Mouse (Mus musculus) left cerebral cortex, postnatal 4 days (tissue): Measurements from ENCODE around the gene Alox5. TPM values are rescaled to one million over a fixed set of nuclear protein-coding genes. Genes with fewer than 3 reads are reported as not detected.

ENCODE experiments used
- DNase-seq: peaks from one replicate; pipeline ENCODE4 v3.0.0-alpha.2; 2022
- intact Hi-C: fragments of 180-260 bp; cut with DNase I; formaldehyde crosslinking; loops from one replicate; pipeline ENCODE4 v1.15.1; 2025
- total RNA-seq, 2 experiments: library from RNA; stranded (reverse); gene quantifications; 2 replicates each; pipeline ENCODE4 v1.2.3; 2021

Alox5 gene
- total RNA-seq, 2 experiments from 2014 or later = 1.3 to 1.4 TPM

DNA sequence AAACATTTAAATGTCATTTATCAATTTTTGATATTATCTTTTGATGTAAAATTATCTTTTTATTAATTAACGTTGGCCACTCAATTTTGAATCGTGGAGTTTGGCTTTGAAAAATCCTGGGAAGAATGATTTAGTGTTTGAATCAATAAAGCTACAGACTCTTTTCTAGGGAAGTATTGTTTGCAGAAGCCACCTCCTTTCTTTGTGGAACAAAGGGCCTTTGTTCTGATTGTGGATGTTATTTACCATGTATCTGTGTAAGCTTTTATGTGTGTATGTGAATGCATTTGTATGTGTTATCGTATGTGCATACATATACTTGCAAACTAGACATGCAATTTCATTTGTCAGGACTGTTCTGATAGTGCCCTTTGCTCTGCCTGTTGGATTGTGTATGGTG lies 74.5 kb downstream of the Alox5 start:
- no peak for DNase-seq
- intact Hi-C loops = no loop called here

GRCm38 (mm10) chr6:116386045-116386415 lies 74.9 kb downstream of the Alox5 start:
- no peak for DNase-seq
- intact Hi-C loops = no loop called here

DNA sequence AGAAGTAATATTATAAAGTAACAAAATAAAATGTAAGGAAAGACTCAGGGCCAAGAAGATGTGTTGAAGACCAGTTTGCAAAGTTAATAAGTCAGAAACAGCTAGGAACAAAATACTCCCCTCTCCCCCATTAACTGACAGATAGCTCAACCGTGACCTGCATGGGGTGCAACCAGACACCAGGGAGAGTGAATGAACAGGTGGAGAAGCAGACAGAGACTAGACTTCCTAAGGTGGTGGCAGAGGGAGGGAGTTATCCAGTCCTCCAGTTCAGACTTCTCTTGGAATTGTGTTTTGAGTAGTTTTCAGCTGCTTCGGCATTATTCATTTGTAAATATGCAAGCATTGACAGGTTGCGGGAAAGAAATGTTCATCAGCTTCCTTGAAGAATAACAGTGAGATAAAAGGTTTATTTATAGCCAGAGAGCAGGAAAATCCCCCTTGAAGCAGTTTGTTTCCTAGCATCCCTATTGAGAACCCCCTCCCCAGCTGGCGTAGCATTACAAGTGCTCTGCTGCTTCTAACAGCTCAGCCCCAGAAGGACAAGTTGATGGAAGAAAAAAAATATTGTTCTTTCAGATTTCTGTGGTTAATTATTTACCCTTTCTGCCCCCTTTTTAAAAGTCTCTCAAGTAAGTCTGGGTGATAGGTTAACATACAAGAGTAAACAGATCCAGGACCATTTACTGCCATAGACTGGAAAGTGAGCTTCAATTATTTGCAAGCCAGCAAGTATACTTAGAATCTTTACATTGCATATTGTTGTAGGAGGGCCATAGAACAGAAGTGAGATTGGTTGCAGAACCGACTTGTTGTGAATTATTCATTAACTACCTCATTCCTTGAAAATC lies 75.6 kb downstream of the Alox5 start:
- DNase-seq = no peak
- intact Hi-C loops = no loop called here

GRCm38 (mm10) chr6:116383582-116383981 lies 77.4 kb downstream of the Alox5 start:
- peak; percentile 28 for DNase-seq
- intact Hi-C loops = no loop called here

GRCm38 (mm10) chr6:116381605-116382004 lies 79.4 kb downstream of the Alox5 start:
- intact Hi-C loops = no loop called here
- no peak for DNase-seq

DNA sequence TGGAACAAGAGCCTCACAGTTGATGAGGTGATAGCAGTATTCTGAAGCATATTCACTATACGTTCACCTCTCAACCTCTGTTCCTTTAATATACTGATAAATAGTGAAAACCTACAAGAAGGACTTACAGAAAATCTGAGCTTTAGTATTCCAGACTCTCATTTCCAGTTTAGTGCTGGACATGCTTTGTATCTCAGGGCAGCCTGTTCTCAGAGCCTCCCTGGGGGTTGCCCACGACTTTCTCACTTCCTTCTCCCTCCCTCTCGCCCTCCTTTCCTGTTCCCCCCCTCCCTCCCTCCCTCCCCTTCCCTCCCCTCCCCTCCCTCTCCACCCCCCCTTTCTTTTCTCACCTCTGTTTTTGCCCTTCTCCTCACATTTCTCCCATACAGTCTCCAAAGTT lies 80.8 kb downstream of the Alox5 start:
- intact Hi-C loops = no loop called here
- no peak for DNase-seq

- intact Hi-C loops = no loop called here
- DNase-seq = no peak
Observed at GRCm38 (mm10) chr6:116378892-116379291, 82.1 kb downstream of the Alox5 start.

GRCm38 (mm10) chr6:116374618-116375017 lies 86.4 kb downstream of the Alox5 start:
- intact Hi-C loops = no loop called here
- DNase-seq = no peak

GRCm38 (mm10) chr6:116374136-116374535 lies 86.8 kb downstream of the Alox5 start:
- DNase-seq = no peak
- intact Hi-C loops = no loop called here

GRCm38 (mm10) chr6:116371500-116371899 lies 89.5 kb downstream of the Alox5 start:
- DNase-seq = no peak
- intact Hi-C loops = no loop called here

DNA sequence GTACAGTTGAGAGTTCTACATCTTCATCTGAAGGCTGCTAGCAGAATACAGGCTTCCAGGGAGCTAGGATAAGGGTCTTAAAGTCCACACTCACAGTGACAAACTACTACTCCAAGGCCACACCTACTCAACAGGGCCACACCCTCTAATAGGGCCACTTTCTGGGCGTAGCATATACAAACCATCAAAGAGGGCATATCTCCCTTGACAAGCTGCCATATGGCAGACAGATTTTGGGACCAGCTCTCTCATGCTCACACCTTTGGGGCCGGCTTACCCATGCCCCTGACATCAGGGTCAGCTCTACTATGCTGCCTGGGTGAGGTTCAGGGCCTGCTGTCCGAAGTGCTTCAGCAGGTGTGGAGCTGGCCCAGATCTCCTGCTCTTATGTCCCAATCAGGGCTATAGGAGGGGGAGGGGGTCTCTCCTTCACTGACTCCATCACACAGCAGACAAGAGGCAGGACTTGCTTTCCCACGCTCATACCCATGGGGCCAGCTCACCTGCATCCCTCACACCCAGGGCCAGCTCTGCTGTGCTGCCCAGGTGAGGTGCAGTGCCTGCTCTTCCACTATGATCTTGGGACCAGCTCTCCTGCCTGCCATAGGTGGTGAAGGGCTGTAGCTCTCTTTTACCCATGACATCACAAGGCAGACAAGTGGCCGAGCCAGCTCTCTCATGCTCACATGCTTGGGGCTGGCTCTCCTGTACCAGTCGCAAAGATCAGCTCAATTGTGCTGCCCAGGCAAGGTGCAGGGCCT lies 90.6 kb downstream of the Alox5 start:
- intact Hi-C loops = no loop called here

DNA sequence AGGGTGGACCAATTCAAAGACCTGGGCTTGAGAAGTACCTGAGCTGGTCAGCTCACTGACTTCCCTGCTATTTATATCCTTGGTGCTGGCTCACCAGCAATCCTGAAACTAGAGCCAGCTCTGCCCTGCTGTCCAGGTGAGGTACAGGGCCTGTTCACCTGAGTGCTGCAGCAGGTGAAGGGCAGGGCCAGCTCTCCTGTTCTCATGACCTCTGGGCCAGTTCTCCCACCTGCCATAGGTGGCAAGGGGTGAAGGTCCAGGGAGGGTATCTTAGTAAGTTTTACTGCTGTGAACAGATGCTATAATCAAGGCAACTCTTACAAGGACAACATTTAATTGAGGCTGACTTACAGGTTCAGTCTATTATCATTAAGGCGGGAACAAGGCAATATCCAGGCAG lies 91.2 kb downstream of the Alox5 start:
- intact Hi-C loops = no loop called here
- DNase-seq = no peak

More for the DNA sequence above, 90.6 kb downstream of the Alox5 start:
- DNase-seq = no peak

GRCm38 (mm10) chr6:116367971-116368370 lies 93.0 kb downstream of the Alox5 start:
- intact Hi-C loops = no loop called here
- DNase-seq = no peak

GRCm38 (mm10) chr6:116361993-116362392 lies 99.0 kb downstream of the Alox5 start:
- no peak for DNase-seq
- intact Hi-C loops = no loop called here

GRCm38 (mm10) chr6:116361463-116361862 lies 99.5 kb downstream of the Alox5 start:
- intact Hi-C loops = no loop called here
- DNase-seq = no peak

Other genes starting within 250 kb of the Alox5 start
- 10 to 100 TPM in 1 of 2 experiments, 1 to 10 TPM in 1; 7.5 to 11.6 TPM for gene Zfand4, start 197.0 kb downstream of the Alox5 start, total RNA-seq
- gene March8, start 123.2 kb downstream of the Alox5 start, total RNA-seq = 100 to 1,000 TPM in 1 of 2 experiments, 10 to 100 TPM in 1; 98.6 to 103 TPM
- gene Olfr211, start 27.9 kb upstream of the Alox5 start, total RNA-seq = not detected
- gene Olfr212, start 45.3 kb upstream of the Alox5 start, total RNA-seq = under 1 TPM; 0.14 to 0.20 TPM
- gene Olfr213, start 77.3 kb upstream of the Alox5 start, total RNA-seq = not detected
- 1 to 10 TPM; 2.5 to 3.9 TPM for gene Gm5580, start 90.0 kb upstream of the Alox5 start, total RNA-seq
- gene Olfr214, start 93.1 kb upstream of the Alox5 start, total RNA-seq = not detected
- not detected for gene Olfr215, start 123.0 kb upstream of the Alox5 start, total RNA-seq
- gene Zfp422, start 167.8 kb upstream of the Alox5 start, total RNA-seq = 10 to 100 TPM; 42.0 to 49.9 TPM
- 1 to 10 TPM in 1 of 2 experiments, under 1 TPM in 1; 0.54 to 2.7 TPM for gene Depp1, start 189.4 kb upstream of the Alox5 start, total RNA-seq
- gene Rassf4, start 212.8 kb upstream of the Alox5 start, total RNA-seq = 1 to 10 TPM; 2.9 to 3.4 TPM